Mouse (Mus musculus) urinary bladder, postnatal 14 days (tissue): ENCODE results near the gene H60b.
"Not testable (repeated sequence)": the region's sequence is repeated elsewhere in the genome, so short reads cannot be mapped to it uniquely, and the experiment has no call there.

Experiments
- DNase-seq: peaks from one replicate; pipeline ENCODE4 v3.0.0; 2021; ENCODE audit warnings: low spot score

Gene H60b

GRCm38 (mm10) chr10:22158310-22158999 lies at the start of gene H60b, which contains the start of gene Raet1e:
H60b (plus strand) TSS chr10:22158586.
Raet1e (plus strand) TSS chr10:22158569.
- peak; percentile 82 for DNase-seq

- DNase-seq, result peak; percentile 79
These were observed 17.6 kb upstream of the H60b start for GRCm38 (mm10) chr10:22140665-22141280.

- DNase-seq, result not testable (repeated sequence)
These were observed 16.2 kb upstream of the H60b start for GRCm38 (mm10) chr10:22142194-22142593.

- DNase-seq, result no peak
These were observed 15.5 kb upstream of the H60b start for GRCm38 (mm10) chr10:22142926-22143325.

GRCm38 (mm10) chr10:22148441-22149072 lies 9.8 kb upstream of the H60b start:
- DNase-seq, result peak; percentile 84

- no peak for DNase-seq
These were observed 9.2 kb upstream of the H60b start, which contains the start of gene E030030I06Rik for GRCm38 (mm10) chr10:22149073-22149690. E030030I06Rik (minus strand) TSS chr10:22149270.

GRCm38 (mm10) chr10:22149691-22150465 lies 8.5 kb upstream of the H60b start:
- DNase-seq, result no peak

- DNase-seq, result no peak
These were observed 7.8 kb upstream of the H60b start for GRCm38 (mm10) chr10:22150593-22150992.

GRCm38 (mm10) chr10:22151056-22151862 lies 7.1 kb upstream of the H60b start:
- not testable (repeated sequence) for DNase-seq

GRCm38 (mm10) chr10:22151863-22152640 lies 6.3 kb upstream of the H60b start:
- not testable (repeated sequence) for DNase-seq

GRCm38 (mm10) chr10:22153147-22153690 lies 5.2 kb upstream of the H60b start:
- DNase-seq, result not testable (repeated sequence)

- not testable (repeated sequence) for DNase-seq
These were observed 4.3 kb upstream of the H60b start for GRCm38 (mm10) chr10:22154127-22154526.

- DNase-seq, result no peak
These were observed 3.3 kb upstream of the H60b start for GRCm38 (mm10) chr10:22154871-22155799.

- DNase-seq, result no peak
These were observed 760 bp downstream of the H60b start for GRCm38 (mm10) chr10:22159131-22159561.

- DNase-seq, result no peak
These were observed 1.3 kb downstream of the H60b start for GRCm38 (mm10) chr10:22159581-22160140.

GRCm38 (mm10) chr10:22163279-22163678 lies 4.9 kb downstream of the H60b start:
- DNase-seq, result not testable (repeated sequence)

GRCm38 (mm10) chr10:22163705-22164583 lies 5.6 kb downstream of the H60b start:
- peak; percentile 74 for DNase-seq
